16 mouse cellular contexts compared by ENCODE assay signal in genomic region chr12:5764026-5764425, GRCm38 (mm10).
DNase-seq lines count a peak whose midpoint lies in the region; ATAC-seq and TF ChIP-seq lines count a peak whose summit lies in the region.
"Had no signal": no experiment of that assay in that cellular context is flagged by ENCODE, and none has a peak within 500 bp of the region (broad histone marks: within the 10 kb centered on the region; RNA-seq: fewer than 3 reads in every experiment).

No protein-coding gene starts in this region.

- no peak overlapping the region for H3K27ac ChIP-seq in forebrain, postnatal 0 days (ENCODE audit: low read depth, low read length)
- H3K27ac ChIP-seq in midbrain, embryonic 11.5 days (ENCODE audit: low read depth, low read length), result peak overlapping the region; percentile 12; the same call in 1 of the 2 replicates
- H3K27ac ChIP-seq: embryonic facial prominence, embryonic 12.5 days; liver, embryonic 15.5 days had no signal

- no peaks in the 10 kb centered on the region; the same call in 1 of the 2 replicates for H3K4me1 ChIP-seq in forebrain, postnatal 0 days (ENCODE audit: insufficient read depth)
- peaks cover 10% of the 10 kb centered on the region for H3K4me1 ChIP-seq in midbrain, embryonic 11.5 days (ENCODE audit: control insufficient read depth, insufficient read depth, low read length)
- H3K4me1 ChIP-seq: liver, embryonic 15.5 days had no signal

- peak; percentile 40 for DNase-seq in heart, adult 11 months
- DNase-seq in heart, adult 9 months (ENCODE audit: low spot score in 2 of 2), result no peak
- DNase-seq in forebrain, postnatal 0 days, result no peak
- no peak for DNase-seq in midbrain, embryonic 11.5 days (ENCODE audit: low spot score, missing footprints)
- DNase-seq in retina, postnatal 1 day, result peak; percentile 5
- no peak for DNase-seq in adrenal gland, postnatal 4 days (ENCODE audit: low spot score in 2 of 2)
- DNase-seq in layer of hippocampus, postnatal 14 days (ENCODE audit: low spot score in 2 of 2), result no peak
- DNase-seq: cerebellum, postnatal 36 days; heart, postnatal 4 days; kidney, adult 11 months; kidney, postnatal 10 days; right cerebral cortex, adult 18-20 months; thymus, adult 2 months had no signal

- H3K4me3 ChIP-seq in forebrain, postnatal 0 days (ENCODE audit: low read depth, low read length), result no peak overlapping the region
- H3K4me3 ChIP-seq in midbrain, embryonic 11.5 days (ENCODE audit: low read depth, low read length), result no peak overlapping the region
- H3K4me3 ChIP-seq: embryonic facial prominence, embryonic 12.5 days; liver, embryonic 15.5 days had no signal

- H3K9me3 ChIP-seq in forebrain, postnatal 0 days (ENCODE audit: low read length), result no peaks in the 10 kb centered on the region
- no peaks in the 10 kb centered on the region for H3K9me3 ChIP-seq in midbrain, embryonic 11.5 days (ENCODE audit: control insufficient read depth, low read length)
- H3K9me3 ChIP-seq: embryonic facial prominence, embryonic 12.5 days; liver, embryonic 15.5 days had no signal

- WGBS in forebrain, postnatal 0 days, result 70% methylated on average over 1 of the region's 1 CpGs
- 77% methylated on average over 1 of the region's 1 CpGs for WGBS in midbrain, embryonic 11.5 days

- TF ChIP-seq CTCF in forebrain, postnatal 0 days (IDR thresholded peaks at IDR 0.05; ENCODE audit: low read depth), result no peak

- ATAC-seq in forebrain, postnatal 0 days, result peak; percentile 38; the same call in 1 of the 2 replicates
- peak; percentile 75 for ATAC-seq in midbrain, embryonic 11.5 days (ENCODE audit: low FRiP score)
- ATAC-seq: lung, postnatal 0 days had no signal

- H3K27me3 ChIP-seq in forebrain, postnatal 0 days (ENCODE audit: insufficient read depth, low read length), result no peaks in the 10 kb centered on the region
- no peaks in the 10 kb centered on the region for H3K27me3 ChIP-seq in midbrain, embryonic 11.5 days (ENCODE audit: control insufficient read depth, insufficient read depth, low read length)
- H3K27me3 ChIP-seq: embryonic facial prominence, embryonic 12.5 days; liver, embryonic 15.5 days had no signal

- H3K4me2 ChIP-seq in forebrain, postnatal 0 days (ENCODE audit: low read depth), result no peak overlapping the region
- no peak overlapping the region for H3K4me2 ChIP-seq in midbrain, embryonic 11.5 days
- H3K4me2 ChIP-seq: embryonic facial prominence, embryonic 12.5 days; liver, embryonic 15.5 days had no signal

- no peaks in the 10 kb centered on the region for H3K36me3 ChIP-seq in forebrain, postnatal 0 days (ENCODE audit: insufficient read depth)
- no peaks in the 10 kb centered on the region for H3K36me3 ChIP-seq in midbrain, embryonic 11.5 days (ENCODE audit: control insufficient read depth, insufficient read depth, low read length)
- H3K36me3 ChIP-seq: embryonic facial prominence, embryonic 12.5 days; liver, embryonic 15.5 days had no signal

- H3K9ac ChIP-seq in forebrain, postnatal 0 days, result no peak overlapping the region
- no peak overlapping the region for H3K9ac ChIP-seq in midbrain, embryonic 11.5 days (ENCODE audit: low read length)
- H3K9ac ChIP-seq: embryonic facial prominence, embryonic 12.5 days; liver, embryonic 15.5 days had no signal

Comparison
In these comparisons a context has a peak if more than half of its experiments do, and no peak if none do; other contexts are left out.
1. DNase-seq: peak in heart, adult 11 months (single experiment) and retina, postnatal 1 day (single experiment); none in heart, adult 9 months (0 of 2), forebrain, postnatal 0 days (single experiment), midbrain, embryonic 11.5 days (single experiment), adrenal gland, postnatal 4 days (0 of 2) and layer of hippocampus, postnatal 14 days (0 of 2).